Mouse (Mus musculus): ENCODE measurements at regions not wholly inside any gene's neighbourhood (a gene's known extent, or its start where the extent isn't known, plus 50 kb on each side); places are given as distances from the start of the nearest gene placed in this dataset.

- no peak for DNase-seq (ENCODE audit: low read depth, low spot score)
Measured at GRCm38 (mm10) chr2:178924456-178925115, 494.3 kb downstream of the Cdh26 start.

- DNase-seq (ENCODE audit: low read depth, low spot score), result no peak
Measured at GRCm38 (mm10) chr2:178927038-178927660, 496.8 kb downstream of the Cdh26 start.

DNA sequence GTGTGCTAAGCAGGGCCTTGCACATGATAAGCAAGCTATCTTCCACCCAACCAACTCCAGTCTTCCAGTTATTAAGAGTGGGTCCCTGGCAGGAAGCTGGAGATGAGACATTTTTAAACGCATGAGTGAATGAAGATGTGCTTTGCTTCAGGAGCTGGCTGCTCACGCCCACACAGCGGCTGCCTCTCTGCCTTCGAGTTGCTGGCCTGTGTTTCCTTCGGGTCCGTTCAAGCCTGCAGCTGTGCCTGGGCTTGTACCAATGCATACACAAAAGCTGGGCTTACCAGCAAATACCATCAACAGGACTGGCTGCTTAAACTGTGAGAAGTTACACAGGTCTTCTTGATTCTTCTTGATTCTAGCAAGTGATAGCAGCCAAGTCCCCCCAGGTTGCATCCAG, 498.7 kb downstream of the Cdh26 start:
- DNase-seq (ENCODE audit: low read depth, low spot score), result no peak

DNA sequence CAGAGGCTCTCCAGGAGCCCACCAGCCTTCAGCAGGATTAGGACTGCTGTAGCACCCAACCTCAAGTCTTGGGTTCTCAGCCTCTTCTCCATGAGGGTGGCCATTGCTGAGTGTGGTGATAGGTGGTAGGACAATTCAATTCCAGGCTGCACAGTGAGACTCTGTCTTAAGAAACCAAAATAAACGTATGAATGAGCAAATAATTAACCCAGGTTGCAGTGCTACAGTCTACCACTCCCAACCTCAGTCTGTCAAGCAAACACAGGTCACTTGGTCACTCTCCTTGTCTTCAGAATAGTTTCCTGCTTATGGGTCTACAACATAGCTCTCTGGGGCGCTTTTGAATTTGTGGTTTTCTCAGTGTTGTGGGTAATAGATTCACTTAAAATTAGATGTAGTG, 499.8 kb downstream of the Cdh26 start:
- no peak for DNase-seq (ENCODE audit: low read depth, low spot score)

GRCm38 (mm10) chr2:178948471-178948870, 493.8 kb upstream of the Cdh4 start:
- DNase-seq (ENCODE audit: low read depth, low spot score), result no peak

GRCm38 (mm10) chr2:178949103-178949502, 493.1 kb upstream of the Cdh4 start:
- DNase-seq (ENCODE audit: low read depth, low spot score), result no peak

DNA sequence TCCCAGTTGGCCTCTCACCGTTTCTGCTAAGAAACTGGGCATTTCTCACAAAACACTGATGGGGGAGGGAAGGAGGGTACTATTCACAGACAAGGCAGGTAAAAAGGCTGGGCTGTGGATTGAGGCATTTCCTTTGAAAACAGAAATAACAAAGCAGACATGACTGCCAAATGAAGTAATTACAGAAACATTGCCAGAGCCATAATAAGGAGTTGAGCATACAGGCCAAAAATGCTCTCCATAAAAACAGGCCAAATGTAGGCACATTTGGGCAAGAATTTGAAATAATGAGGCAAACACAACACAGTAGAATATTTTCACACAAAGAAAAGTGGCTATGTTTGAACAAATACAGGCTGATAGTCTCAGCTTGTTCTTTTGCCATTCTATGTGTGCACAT, 491.9 kb upstream of the Cdh4 start:
- DNase-seq (ENCODE audit: low read depth, low spot score), result no peak

- DNase-seq (ENCODE audit: low read depth, low spot score), result no peak
Measured at GRCm38 (mm10) chr2:178954420-178955067, 487.7 kb upstream of the Cdh4 start.

DNA sequence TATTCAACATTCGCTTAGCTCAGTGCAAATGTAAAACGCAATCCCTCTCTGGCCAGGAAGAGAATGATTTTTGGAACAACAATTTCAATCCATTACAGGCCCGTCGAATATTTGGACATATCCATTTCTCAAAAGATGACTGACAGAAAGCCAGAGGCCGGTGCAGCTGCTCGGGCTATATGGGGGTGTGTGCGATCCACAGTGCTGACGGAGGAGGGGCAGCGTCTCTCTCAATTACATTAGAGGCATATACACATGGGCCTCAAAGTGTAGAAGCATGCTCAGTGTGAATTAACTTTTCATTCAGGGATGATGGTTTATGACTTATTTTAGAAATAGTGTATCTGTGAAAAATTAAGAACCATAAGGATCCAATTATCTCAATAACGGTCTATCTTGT, 483.4 kb upstream of the Cdh4 start:
- no peak for DNase-seq (ENCODE audit: low read depth, low spot score)

- no peak for DNase-seq (ENCODE audit: low read depth, low spot score)
Measured at GRCm38 (mm10) chr2:178959603-178960002, 482.6 kb upstream of the Cdh4 start.

GRCm38 (mm10) chr2:178967584-178968365, 474.5 kb upstream of the Cdh4 start:
- DNase-seq (ENCODE audit: low read depth, low spot score), result no peak

GRCm38 (mm10) chr2:178969732-178970131, 472.5 kb upstream of the Cdh4 start:
- no peak for DNase-seq (ENCODE audit: low read depth, low spot score)

DNA sequence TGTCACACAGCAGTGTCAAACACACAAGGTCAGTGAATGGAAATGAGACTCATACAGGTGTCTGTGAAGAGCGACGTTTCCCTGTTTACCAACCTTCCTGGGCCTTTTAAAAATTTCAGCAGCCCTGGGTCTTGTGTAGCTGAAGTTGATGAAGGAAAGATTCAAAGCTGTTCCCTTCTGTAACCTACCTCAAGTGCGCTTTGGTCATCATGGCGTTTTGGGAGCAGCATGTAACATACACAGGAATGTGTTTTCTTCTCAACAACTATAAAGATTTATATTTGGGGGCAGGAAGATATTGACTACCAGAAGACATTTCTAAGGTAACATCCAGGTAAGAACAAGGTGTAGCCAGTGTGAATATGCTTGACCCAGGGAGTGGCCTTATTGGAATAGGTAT, 466.9 kb upstream of the Cdh4 start:
- DNase-seq (ENCODE audit: low read depth, low spot score), result no peak

- no peak for DNase-seq (ENCODE audit: low read depth, low spot score)
Measured at GRCm38 (mm10) chr2:178976046-178976445, 466.2 kb upstream of the Cdh4 start.

DNA sequence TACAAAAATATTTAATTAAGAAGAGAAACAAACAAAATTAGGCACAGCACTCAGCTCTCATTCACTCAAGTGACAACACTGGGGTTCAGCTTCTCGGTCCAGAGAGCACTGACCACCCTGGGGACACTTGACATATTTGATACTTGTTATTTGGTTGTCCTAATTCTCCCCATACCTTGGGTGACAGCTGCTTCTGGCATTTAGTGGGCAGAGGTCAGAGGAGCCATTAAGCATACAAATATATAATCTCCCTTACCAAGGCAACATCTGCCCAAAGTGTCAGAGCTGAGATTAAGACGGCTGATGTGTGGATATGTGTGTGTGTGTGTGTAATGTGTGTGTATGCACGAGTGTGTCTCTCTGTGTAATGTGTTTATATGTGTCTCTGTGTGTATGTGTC, 465.7 kb upstream of the Cdh4 start:
- DNase-seq (ENCODE audit: low read depth, low spot score), result no peak

GRCm38 (mm10) chr2:178979451-178979850, 462.8 kb upstream of the Cdh4 start:
- no peak for DNase-seq (ENCODE audit: low read depth, low spot score)

- DNase-seq (ENCODE audit: low read depth, low spot score), result no peak
Measured at GRCm38 (mm10) chr2:178981736-178982502, 460.3 kb upstream of the Cdh4 start.

GRCm38 (mm10) chr2:178983801-178984200, 458.4 kb upstream of the Cdh4 start:
- no peak for DNase-seq (ENCODE audit: low read depth, low spot score)

DNA sequence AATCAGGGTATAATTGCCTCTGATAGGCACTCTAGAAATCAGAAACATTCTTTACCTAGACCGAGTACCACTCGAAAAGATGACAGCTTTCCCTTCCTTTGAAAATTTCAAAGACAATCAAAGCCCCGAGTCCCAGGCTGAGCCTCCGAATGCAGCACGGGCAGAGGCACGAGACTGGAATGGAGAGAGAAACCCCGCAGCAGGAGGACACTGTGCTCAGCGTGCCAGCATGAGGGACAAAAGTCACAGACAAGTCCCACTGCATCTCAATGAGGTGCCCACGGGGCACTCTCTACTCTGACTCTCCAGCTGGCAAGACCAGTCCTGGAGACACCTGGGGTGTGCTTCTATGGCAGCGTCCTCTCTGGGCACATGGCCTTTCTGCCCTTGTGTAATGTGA, 454.3 kb upstream of the Cdh4 start:
- DNase-seq (ENCODE audit: low read depth, low spot score), result no peak

DNA sequence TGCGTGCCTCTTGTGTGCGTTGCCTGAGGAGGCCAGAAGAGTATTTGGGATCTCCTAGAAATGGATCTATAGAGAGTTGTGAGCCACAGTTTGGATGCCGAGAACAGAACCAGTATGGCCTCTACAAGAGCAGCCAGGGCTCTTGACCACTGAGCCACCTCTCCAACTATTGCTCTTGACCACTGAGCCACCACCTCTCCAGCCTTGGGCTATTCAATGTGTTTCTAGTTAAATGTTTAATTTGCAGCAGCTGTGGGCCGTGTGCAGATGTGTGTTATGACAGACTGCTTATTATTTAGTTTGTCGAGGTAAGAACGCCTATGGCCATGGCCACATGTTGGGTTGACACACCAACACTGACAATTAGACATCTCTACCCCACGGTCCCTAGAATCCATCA, 452.9 kb upstream of the Cdh4 start:
- DNase-seq (ENCODE audit: low read depth, low spot score), result no peak

DNA sequence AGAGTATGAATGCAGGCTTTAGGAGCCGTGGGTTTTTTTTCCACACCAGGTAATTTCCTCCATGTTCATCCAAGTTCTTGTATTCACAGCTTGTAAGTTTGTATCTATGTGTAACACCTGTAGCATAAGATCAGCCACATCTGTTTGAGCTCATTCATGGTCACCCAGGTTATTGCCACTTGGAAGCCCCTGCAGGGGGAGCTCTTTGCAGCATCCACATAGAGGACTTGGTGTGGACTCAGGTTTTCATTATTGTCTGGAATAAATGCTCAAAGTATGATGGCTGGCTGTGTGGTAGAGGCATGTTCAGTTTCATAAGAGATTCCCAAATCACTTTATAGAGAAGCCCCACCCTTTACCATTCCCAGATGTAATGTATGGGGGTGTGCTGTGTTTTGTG, 452.4 kb upstream of the Cdh4 start:
- DNase-seq (ENCODE audit: low read depth, low spot score), result no peak

GRCm38 (mm10) chr2:178990959-178991358, 451.3 kb upstream of the Cdh4 start:
- DNase-seq (ENCODE audit: low read depth, low spot score), result no peak
